Mouse (Mus musculus) heart, postnatal 0 days (tissue): ENCODE results near the gene Gm21969.

Experiments used
- CTCF ChIP-seq: IDR thresholded peaks from 2 replicates; pipeline ENCODE4 v1.5.1; 2016; ENCODE audit warnings: antibody characterized with exemption, control low read depth, low read depth
- EP300 ChIP-seq: IDR thresholded peaks from 2 replicates; pipeline ENCODE4 v1.6.1; 2016; ENCODE audit warnings: antibody characterized with exemption, low read depth

DNA sequence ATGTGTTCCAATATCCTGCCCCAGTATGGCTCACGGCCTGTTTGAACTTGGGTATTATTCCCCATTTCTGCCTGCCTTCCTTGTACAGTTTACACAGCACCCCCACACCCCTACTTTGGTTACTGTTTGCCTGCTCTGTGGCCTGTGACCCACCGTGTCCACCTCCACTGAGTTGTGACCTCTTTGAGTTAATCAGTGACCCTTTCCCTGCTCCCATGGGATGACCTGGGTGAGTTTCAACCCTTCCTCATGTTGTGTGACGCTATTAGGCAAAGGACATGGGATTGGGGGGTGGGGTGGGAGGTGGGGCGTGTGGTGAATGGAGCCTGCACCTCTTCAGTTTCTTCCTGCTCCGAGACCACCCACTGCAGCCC, 21.1 kb downstream of the Gm21969 start:
- TF ChIP-seq CTCF (no peak), EP300 (no peak)
